Mouse (Mus musculus) limb, embryonic 11.5 days (tissue): ENCODE data around the gene Smtnl2. TPM values are rescaled to one million over a fixed set of nuclear protein-coding genes. Genes with fewer than 3 reads are reported as not detected.

Experiments
- ATAC-seq: fragments of 200-750 bp; cut with Nextera tagmentation; 2 replicates; pipeline ENCODE4 v1.8.0; 2017; ENCODE audit warnings: low read depth; ENCODE audit not compliant: insufficient number of reproducible peaks, low FRiP score, low TSS enrichment
- DNase-seq: peaks from one replicate; pipeline ENCODE4 v3.0.0-alpha.2; 2015; ENCODE audit warnings: low spot score
- H3K27ac ChIP-seq: fragments of 300-500 bp; sonication (generic); replicated peaks from 2 replicates; pipeline ENCODE4 v1.5.1; 2014; ENCODE audit warnings: low read depth, mild to moderate bottlenecking, low read length
- H3K27me3 ChIP-seq: fragments of 300-500 bp; sonication (generic); 2 replicates; pipeline ENCODE4 v1.6.1; 2014; ENCODE audit warnings: mild to moderate bottlenecking, low read length, mixed read lengths; ENCODE audit not compliant: control insufficient read depth, insufficient read depth
- H3K36me3 ChIP-seq: fragments of 300-500 bp; sonication (generic); 2 replicates; pipeline ENCODE4 v1.6.1; 2014; ENCODE audit warnings: mild to moderate bottlenecking, low read length, moderate library complexity, mixed read lengths; ENCODE audit not compliant: control insufficient read depth, insufficient read depth
- H3K4me1 ChIP-seq: fragments of 300-500 bp; sonication (generic); 2 replicates; pipeline ENCODE4 v1.6.1; 2014; ENCODE audit warnings: low read length, mixed read lengths; ENCODE audit not compliant: control insufficient read depth, insufficient read depth
- H3K4me2 ChIP-seq: fragments of 300-500 bp; sonication (generic); 2 replicates; pipeline ENCODE4 v1.6.1; 2014; ENCODE audit warnings: low read depth, mild to moderate bottlenecking, moderate library complexity; ENCODE audit not compliant: severe bottlenecking
- H3K4me3 ChIP-seq: fragments of 300-500 bp; sonication (generic); 2 replicates; pipeline ENCODE4 v1.5.1; 2014; ENCODE audit warnings: low read depth, low read length
- H3K9ac ChIP-seq: fragments of 300-500 bp; sonication (generic); 2 replicates; pipeline ENCODE4 v1.6.1; 2014; ENCODE audit warnings: mild to moderate bottlenecking, low read length
- H3K9me3 ChIP-seq: fragments of 300-500 bp; sonication (generic); 2 replicates; pipeline ENCODE4 v1.6.1; 2016; ENCODE audit warnings: low read length; ENCODE audit not compliant: control insufficient read depth
- WGBS: fragments of 180-500 bp; shearing (Covaris S2); extraction: QIAGEN DNeasy Blood & Tissue Kit; methylation state at CpG from one replicate; pipeline ENCODE4 v1.1.7; 2014; 5-methylcytosine and 5-hydroxymethylcytosine counted together
- polyA plus RNA-seq: library from polyadenylated mRNA; unstranded; fragments of >200 nt; fragmentation: Nextera tagmentation; extraction: Ambion mirVana; gene quantifications from 2 replicates; pipeline ENCODE4 v1.2.1, GENCODE M21; 2014

The Smtnl2 gene
- polyA plus RNA-seq, 1 experiment from 2014 or later: 13.2 TPM

GRCm38 (mm10) chr11:72402969-72403368 is 8.5 kb downstream of the Smtnl2 start:
- no peak for ATAC-seq
- 0 out of 2 replicates have a peak, but pooled peaks cover 4% of the 10 kb centered on the region for H3K4me1 ChIP-seq
- no peak for DNase-seq
- H3K36me3 ChIP-seq: no peaks in the 10 kb centered on the region
- H3K9ac ChIP-seq: no peak overlapping the region
- H3K9me3 ChIP-seq: no peaks in the 10 kb centered on the region
- H3K27me3 ChIP-seq: no peaks in the 10 kb centered on the region
- H3K27ac ChIP-seq: no peak overlapping the region
- no peak overlapping the region for H3K4me3 ChIP-seq
- WGBS: 92% methylated on average over 12 of the region's 12 CpGs
- no peak overlapping the region for H3K4me2 ChIP-seq

GRCm38 (mm10) chr11:72402017-72402416 is 9.5 kb downstream of the Smtnl2 start:
- DNase-seq: no peak
- no peaks in the 10 kb centered on the region for H3K9me3 ChIP-seq
- no peak overlapping the region for H3K4me2 ChIP-seq
- H3K4me1 ChIP-seq: 0 out of 2 replicates have a peak, but pooled peaks cover 4% of the 10 kb centered on the region
- no peak overlapping the region for H3K27ac ChIP-seq
- no peaks in the 10 kb centered on the region for H3K36me3 ChIP-seq
- WGBS: 81% methylated on average over 5 of the region's 5 CpGs
- no peak overlapping the region for H3K9ac ChIP-seq
- H3K27me3 ChIP-seq: no peaks in the 10 kb centered on the region
- no peak overlapping the region for H3K4me3 ChIP-seq
- ATAC-seq: no peak

- WGBS: 83% methylated on average over 12 of the region's 12 CpGs
- Histone ChIP-seq H3K27me3 (no peaks in the 10 kb centered on the region), H3K4me2 (no peak overlapping the region), H3K27ac (no peak overlapping the region), H3K4me1 (0 out of 2 replicates have a peak, but pooled peaks cover 4% of the 10 kb centered on the region), H3K4me3 (no peak overlapping the region), H3K9ac (no peak overlapping the region), H3K9me3 (no peaks in the 10 kb centered on the region), H3K36me3 (no peaks in the 10 kb centered on the region)
- ATAC-seq (no peak), DNase-seq (no peak)
Observed at GRCm38 (mm10) chr11:72401068-72401467, 10.4 kb downstream of the Smtnl2 start.

- no peak for ATAC-seq
- peaks cover 5% of the 10 kb centered on the region; the same call in 1 of the 2 replicates for H3K4me1 ChIP-seq
- WGBS: 77% methylated on average over 8 of the region's 8 CpGs
- no peaks in the 10 kb centered on the region for H3K9me3 ChIP-seq
- H3K27ac ChIP-seq: no peak overlapping the region
- no peak overlapping the region for H3K9ac ChIP-seq
- no peaks in the 10 kb centered on the region for H3K36me3 ChIP-seq
- no peak overlapping the region for H3K4me2 ChIP-seq
- no peak for DNase-seq
- H3K4me3 ChIP-seq: no peak overlapping the region
- no peaks in the 10 kb centered on the region for H3K27me3 ChIP-seq
Observed at GRCm38 (mm10) chr11:72397811-72398525, 13.5 kb downstream of the Smtnl2 start.

GRCm38 (mm10) chr11:72397072-72397471 is 14.4 kb downstream of the Smtnl2 start:
- Histone ChIP-seq H3K4me3 (no peak overlapping the region), H3K27me3 (no peaks in the 10 kb centered on the region), H3K9ac (no peak overlapping the region), H3K9me3 (no peaks in the 10 kb centered on the region), H3K4me1 (peaks cover 5% of the 10 kb centered on the region; the same call in 1 of the 2 replicates), H3K4me2 (no peak overlapping the region), H3K27ac (no peak overlapping the region), H3K36me3 (no peaks in the 10 kb centered on the region)
- WGBS: 86% methylated on average over 10 of the region's 10 CpGs
- ATAC-seq (no peak), DNase-seq (no peak)

- Histone ChIP-seq H3K4me1 (peaks cover 5% of the 10 kb centered on the region; the same call in 1 of the 2 replicates), H3K4me2 (no peak overlapping the region), H3K4me3 (no peak overlapping the region), H3K27ac (no peak overlapping the region), H3K9ac (no peak overlapping the region), H3K36me3 (no peaks in the 10 kb centered on the region), H3K9me3 (no peaks in the 10 kb centered on the region), H3K27me3 (no peaks in the 10 kb centered on the region)
- no peak for ATAC-seq
- 83% methylated on average over 7 of the region's 7 CpGs for WGBS
- no peak for DNase-seq
Observed at GRCm38 (mm10) chr11:72396621-72397020, 14.9 kb downstream of the Smtnl2 start.

- Histone ChIP-seq H3K9me3 (no peaks in the 10 kb centered on the region), H3K4me3 (no peak overlapping the region), H3K4me1 (peaks cover 3% of the 10 kb centered on the region; the same call in 1 of the 2 replicates), H3K36me3 (no peaks in the 10 kb centered on the region), H3K27me3 (no peaks in the 10 kb centered on the region), H3K27ac (no peak overlapping the region), H3K4me2 (no peak overlapping the region), H3K9ac (no peak overlapping the region)
- DNase-seq: no peak
- 47% methylated on average over 6 of the region's 6 CpGs for WGBS
- ATAC-seq: no peak
Observed at GRCm38 (mm10) chr11:72395652-72396051, 15.9 kb downstream of the Smtnl2 start.

- H3K4me3 ChIP-seq: no peak overlapping the region
- no peak overlapping the region for H3K4me2 ChIP-seq
- peaks cover 3% of the 10 kb centered on the region; the same call in 1 of the 2 replicates for H3K4me1 ChIP-seq
- no peaks in the 10 kb centered on the region for H3K36me3 ChIP-seq
- DNase-seq: no peak
- no peaks in the 10 kb centered on the region for H3K9me3 ChIP-seq
- H3K9ac ChIP-seq: no peak overlapping the region
- H3K27ac ChIP-seq: no peak overlapping the region
- no peaks in the 10 kb centered on the region for H3K27me3 ChIP-seq
- no peak for ATAC-seq
- WGBS: 86% methylated on average over 2 of the region's 2 CpGs
Observed at GRCm38 (mm10) chr11:72394694-72395093, 16.8 kb downstream of the Smtnl2 start.
